Mouse (Mus musculus): ENCODE measurements around the gene Gm9758. TPM values are rescaled to one million over a fixed set of nuclear protein-coding genes. Genes with fewer than 3 reads are reported as not detected.
"Not testable (repeated sequence)": the region's sequence is repeated elsewhere in the genome, so short reads cannot be mapped to it uniquely, and the experiment has no call there.

Gm9758 gene
- polyA plus RNA-seq, 1 experiment: not detected

GRCm38 (mm10) chr5:14927047-14927446, 12.3 kb upstream of the Gm9758 start:
- not testable (repeated sequence) for H3K4me3 ChIP-seq (ENCODE audit: insufficient read depth, poor library complexity, severe bottlenecking); H3K79me2 ChIP-seq (ENCODE audit: control insufficient read depth, insufficient read depth); H3ac ChIP-seq (ENCODE audit: control insufficient read depth, insufficient read length, low read depth); H3K79me3 ChIP-seq (ENCODE audit: low read depth); H3K36me3 ChIP-seq (ENCODE audit: control insufficient read depth, insufficient read depth); H3K27me3 ChIP-seq (ENCODE audit: control insufficient read depth, insufficient read depth, insufficient read length)

GRCm38 (mm10) chr5:14914361-14914760, 338 bp downstream of the Gm9758 start:
- not testable (repeated sequence) for H3K4me3 ChIP-seq (ENCODE audit: insufficient read depth, poor library complexity, severe bottlenecking); H3ac ChIP-seq (ENCODE audit: control insufficient read depth, insufficient read length, low read depth); H3K79me3 ChIP-seq (ENCODE audit: low read depth); H3K27me3 ChIP-seq (ENCODE audit: control insufficient read depth, insufficient read depth, insufficient read length); H3K79me2 ChIP-seq (ENCODE audit: control insufficient read depth, insufficient read depth); H3K36me3 ChIP-seq (ENCODE audit: control insufficient read depth, insufficient read depth)

- H3K36me3 ChIP-seq (ENCODE audit: control insufficient read depth, insufficient read depth); H3K79me3 ChIP-seq (ENCODE audit: low read depth); H3ac ChIP-seq (ENCODE audit: control insufficient read depth, insufficient read length, low read depth); H3K79me2 ChIP-seq (ENCODE audit: control insufficient read depth, insufficient read depth); H3K4me3 ChIP-seq (ENCODE audit: insufficient read depth, poor library complexity, severe bottlenecking); H3K27me3 ChIP-seq (ENCODE audit: control insufficient read depth, insufficient read depth, insufficient read length): not testable (repeated sequence)
Observed at GRCm38 (mm10) chr5:14903539-14903938, 11.2 kb downstream of the Gm9758 start.

GRCm38 (mm10) chr5:14892242-14892641, 22.5 kb downstream of the Gm9758 start:
- Histone ChIP-seq H3K36me3 (ENCODE audit: control insufficient read depth, insufficient read depth) (no peaks in the 10 kb centered on the region), H3K27me3 (ENCODE audit: control insufficient read depth, insufficient read depth, insufficient read length) (no peaks in the 10 kb centered on the region), H3ac (ENCODE audit: control insufficient read depth, insufficient read length, low read depth) (no peak overlapping the region), H3K79me3 (ENCODE audit: low read depth) (no peaks in the 10 kb centered on the region), H3K79me2 (ENCODE audit: control insufficient read depth, insufficient read depth) (no peaks in the 10 kb centered on the region), H3K4me3 (ENCODE audit: insufficient read depth, poor library complexity, severe bottlenecking) (no peak overlapping the region)
- TF ChIP-seq USF1 (IDR thresholded peaks at IDR 0.05; ENCODE audit: low read depth): no peak
- no peak for TF ChIP-seq MYOG (IDR thresholded peaks at IDR 0.05; ENCODE audit: control insufficient read depth, extremely low read depth, insufficient read length)
- no peak for TF ChIP-seq MAX (IDR thresholded peaks at IDR 0.05)
- no peak for TF ChIP-seq MYOD1 (IDR thresholded peaks at IDR 0.05; ENCODE audit: control insufficient read depth, insufficient read length, low read depth)
- TF ChIP-seq FOSL1 (IDR thresholded peaks at IDR 0.05; ENCODE audit: insufficient read depth, low read length, poor library complexity, severe bottlenecking): no peak

- not testable (repeated sequence) for H3K79me3 ChIP-seq (ENCODE audit: low read depth); H3K36me3 ChIP-seq (ENCODE audit: control insufficient read depth, insufficient read depth); H3ac ChIP-seq (ENCODE audit: control insufficient read depth, insufficient read length, low read depth); H3K27me3 ChIP-seq (ENCODE audit: control insufficient read depth, insufficient read depth, insufficient read length); H3K79me2 ChIP-seq (ENCODE audit: control insufficient read depth, insufficient read depth); H3K4me3 ChIP-seq (ENCODE audit: insufficient read depth, poor library complexity, severe bottlenecking)
Observed at GRCm38 (mm10) chr5:14885291-14885690, 29.4 kb downstream of the Gm9758 start.

Other genes with a start within 250 kb of the Gm9758 start
- gene Speer4e, start 23.5 kb upstream of the Gm9758 start, polyA plus RNA-seq (2012; fragmentation: generic; extraction: Trizol): not detected
- 0.08 TPM for gene Gm10354, start 64.0 kb upstream of the Gm9758 start, polyA plus RNA-seq (2012; fragmentation: generic; extraction: Trizol)
- gene Gm17019, start 118.1 kb upstream of the Gm9758 start, polyA plus RNA-seq (2012; fragmentation: generic; extraction: Trizol): not detected

Data from C2C12 (cell line).